Mouse (Mus musculus): ENCODE measurements around the gene Mfsd2b. TPM values are rescaled to one million over a fixed set of nuclear protein-coding genes. Genes with fewer than 3 reads are reported as not detected.

The Mfsd2b gene
- total RNA-seq, 2 experiments from 2014 or later, result 0.76 to 0.82 TPM

DNA sequence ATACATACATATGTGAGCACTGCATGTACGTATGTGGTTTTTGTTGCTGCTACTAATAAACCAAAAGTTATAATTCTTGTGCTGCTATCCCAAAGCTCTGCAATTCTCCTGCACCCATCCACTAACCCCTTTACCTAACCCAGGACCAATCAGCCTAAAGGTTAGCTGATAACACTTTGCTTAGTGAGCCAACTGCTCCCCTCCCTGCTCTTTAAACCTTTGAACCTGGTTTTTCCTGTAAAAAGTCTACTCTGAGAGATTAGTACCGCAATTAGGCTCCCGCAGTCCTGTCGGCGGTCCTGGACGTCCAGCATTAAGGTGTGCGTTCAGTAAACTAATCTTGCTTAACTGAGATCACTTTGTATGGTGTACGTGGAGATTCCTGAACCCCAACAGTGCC, 1.5 kb upstream of the Mfsd2b start:
- no peak for DNase-seq (ENCODE audit: low spot score in 2 of 2)

DNA sequence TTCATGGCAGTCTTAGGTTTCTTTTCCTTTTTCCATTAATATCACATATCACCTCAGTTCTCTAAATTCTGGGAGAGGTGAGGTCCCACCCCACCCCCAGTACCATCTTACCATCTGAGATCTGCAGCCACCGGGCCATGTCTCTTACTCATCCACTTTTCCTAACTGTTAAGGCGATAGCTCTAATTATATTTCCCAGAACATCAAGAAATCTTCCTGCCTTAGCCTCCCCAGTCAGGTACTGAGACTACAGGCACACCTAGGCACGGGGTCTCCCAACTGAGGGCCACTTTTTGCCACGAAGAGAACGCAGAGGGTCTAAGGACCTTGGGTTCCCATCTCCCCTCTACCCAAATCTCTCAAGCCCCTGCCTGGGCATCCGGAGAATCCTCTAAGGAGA, 628 bp downstream of the Mfsd2b start:
- no peak for DNase-seq (ENCODE audit: low spot score in 2 of 2)

DNA sequence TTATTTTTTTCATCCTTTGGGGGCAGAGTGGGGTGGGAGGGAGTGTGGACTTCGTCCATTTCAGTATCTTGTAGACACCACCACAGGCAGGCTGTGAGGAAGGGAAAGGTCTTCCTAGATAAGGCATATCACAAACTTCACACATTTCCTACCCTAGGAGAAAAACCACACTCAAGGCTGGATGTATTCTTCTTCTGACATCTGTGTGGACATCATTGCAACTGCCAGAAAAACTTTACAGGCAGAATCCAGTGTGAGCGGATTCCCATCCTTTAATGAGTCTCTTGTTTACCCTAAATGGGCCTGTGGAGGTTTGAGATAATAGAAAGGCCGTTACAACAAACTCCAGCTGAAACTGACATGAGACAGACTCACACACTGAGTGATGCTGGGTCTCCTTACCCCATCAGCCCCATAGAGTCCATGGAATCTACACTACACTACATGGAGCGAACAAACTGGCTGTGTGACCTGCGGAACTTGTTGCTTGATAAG, 1.1 kb downstream of the Mfsd2b start:
- DNase-seq (ENCODE audit: low spot score in 2 of 2), result no peak

DNA sequence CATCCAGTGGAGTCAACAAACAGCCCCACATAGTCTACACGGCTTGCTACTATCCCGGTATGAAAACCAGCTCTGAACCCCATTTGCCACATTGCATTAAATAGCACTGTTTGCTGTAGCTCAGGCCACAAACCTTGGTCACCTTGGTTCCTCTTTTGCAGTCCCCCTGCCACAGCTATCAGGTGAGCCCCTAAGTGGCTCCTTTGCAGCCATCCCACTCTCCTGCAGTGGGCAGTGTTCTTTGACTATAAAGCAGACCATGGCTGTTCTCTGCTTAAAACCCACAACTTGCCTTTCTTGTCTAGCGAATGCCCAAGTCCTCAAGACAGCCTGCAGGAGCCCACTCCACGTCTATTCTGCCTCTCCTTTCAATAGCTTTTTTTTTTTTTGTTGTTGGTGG, 1.9 kb downstream of the Mfsd2b start:
- no peak for DNase-seq (ENCODE audit: low spot score in 2 of 2)

DNA sequence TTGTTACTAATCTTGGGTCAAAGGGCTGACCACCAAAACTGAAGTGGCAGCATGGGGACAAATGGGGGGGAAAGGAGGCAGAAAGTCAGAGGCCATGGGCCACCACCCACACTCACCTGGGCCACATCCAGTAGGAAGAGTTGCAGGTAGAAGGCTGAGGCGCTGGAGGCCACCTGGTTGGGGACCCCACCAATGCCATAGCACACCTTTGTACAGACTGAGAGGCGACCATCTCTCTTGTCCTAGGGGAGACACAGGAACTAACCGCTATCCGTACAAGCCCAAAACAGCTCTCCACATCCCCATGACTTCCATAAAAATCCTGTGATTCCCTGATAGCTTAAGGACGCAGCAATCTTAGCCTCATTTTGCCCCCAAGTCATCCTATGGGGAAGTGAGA, 2.9 kb downstream of the Mfsd2b start:
- DNase-seq (ENCODE audit: low spot score in 2 of 2), result no peak

DNA sequence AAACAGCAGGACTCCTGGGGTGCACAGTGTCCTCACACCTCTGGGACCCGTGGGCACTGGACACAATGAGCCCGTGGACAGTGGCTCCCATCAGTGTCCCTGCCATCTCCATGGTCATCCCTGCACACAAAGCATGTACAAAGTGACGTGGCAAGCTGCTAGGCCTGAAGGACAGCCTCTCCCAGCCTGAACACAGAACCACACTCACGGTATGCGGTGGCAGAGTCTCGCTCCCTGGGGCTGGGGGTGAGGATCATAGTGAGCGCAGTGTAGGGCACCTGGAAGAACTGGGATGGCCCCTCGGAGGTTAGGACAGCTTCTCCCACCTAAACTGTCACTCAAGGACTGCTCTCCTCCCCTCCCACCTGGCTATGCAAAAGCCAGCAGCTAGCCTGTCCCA, 5.2 kb downstream of the Mfsd2b start:
- DNase-seq (ENCODE audit: low spot score in 2 of 2), result no peak

DNA sequence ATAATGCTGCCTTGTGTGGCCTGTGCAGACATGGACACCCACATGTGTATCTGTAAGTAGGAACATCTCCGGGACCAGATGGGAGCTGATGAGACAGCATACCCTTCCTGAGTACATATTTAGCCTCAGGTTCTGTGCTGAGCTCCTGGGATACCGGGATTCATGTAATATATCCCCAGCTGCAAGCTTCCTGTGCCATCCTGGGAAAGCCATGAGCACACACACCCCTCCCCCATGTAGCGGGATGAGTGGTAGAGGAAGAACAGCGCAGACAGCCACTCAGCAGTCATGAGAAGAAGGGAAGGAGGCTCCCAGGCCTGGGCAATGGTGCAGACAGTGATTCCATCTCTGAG, 9.8 kb downstream of the Mfsd2b start:
- DNase-seq (ENCODE audit: low spot score in 2 of 2), result no peak

DNA sequence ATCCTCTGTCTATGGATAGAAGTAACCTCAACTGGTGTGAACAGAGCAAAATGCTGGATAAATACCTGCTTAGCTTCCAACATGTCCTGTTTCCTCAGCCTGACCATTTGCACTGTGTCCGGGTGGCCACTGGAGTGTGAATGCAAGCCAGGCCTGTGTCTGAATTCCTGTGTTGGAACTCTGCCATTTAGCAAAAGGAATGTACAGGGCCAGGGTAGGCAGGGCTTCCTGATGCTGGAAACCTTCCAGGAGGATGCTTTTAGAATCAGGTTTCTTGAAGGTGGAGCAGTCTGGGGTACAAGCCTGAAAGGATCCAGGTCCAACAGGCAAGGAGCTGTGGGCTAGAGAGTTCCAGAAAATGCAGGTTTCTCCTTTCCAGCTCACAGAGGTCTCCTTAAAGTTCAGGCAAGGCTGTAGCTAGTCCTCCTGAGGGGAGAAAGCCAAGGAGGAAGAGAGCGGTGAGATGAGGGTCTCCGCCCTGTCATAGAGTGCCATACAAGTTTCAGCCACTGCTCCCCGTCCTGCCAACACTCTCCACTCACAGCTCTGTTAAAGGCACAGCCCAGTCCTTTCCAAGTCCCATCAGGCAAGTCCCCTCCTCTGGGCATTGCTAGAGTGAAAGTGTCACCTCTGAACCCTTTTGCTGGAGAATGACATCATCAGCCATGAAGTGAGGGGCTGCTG, 10.4 kb downstream of the Mfsd2b start:
- DNase-seq (ENCODE audit: low spot score in 2 of 2), result no peak

DNA sequence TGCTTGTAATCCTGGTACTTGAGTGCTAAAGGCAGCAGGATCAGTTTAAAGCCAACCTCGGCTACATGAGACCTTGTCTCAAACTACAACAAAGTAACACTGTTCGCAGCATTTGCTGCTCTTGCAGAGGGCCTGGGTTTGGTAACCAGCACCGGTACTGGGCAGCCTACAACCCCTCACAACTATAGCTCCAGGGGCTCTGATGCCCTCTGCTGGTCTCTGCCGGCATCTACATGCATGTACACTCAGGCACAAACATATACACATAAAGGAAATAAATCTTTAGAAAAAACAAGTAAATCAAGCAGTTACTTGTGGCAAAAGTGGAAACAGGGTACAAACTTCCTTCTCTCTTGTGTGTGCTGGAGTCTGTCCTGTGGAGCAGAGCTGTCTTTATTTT, 11.5 kb downstream of the Mfsd2b start:
- no peak for DNase-seq (ENCODE audit: low spot score in 2 of 2)

DNA sequence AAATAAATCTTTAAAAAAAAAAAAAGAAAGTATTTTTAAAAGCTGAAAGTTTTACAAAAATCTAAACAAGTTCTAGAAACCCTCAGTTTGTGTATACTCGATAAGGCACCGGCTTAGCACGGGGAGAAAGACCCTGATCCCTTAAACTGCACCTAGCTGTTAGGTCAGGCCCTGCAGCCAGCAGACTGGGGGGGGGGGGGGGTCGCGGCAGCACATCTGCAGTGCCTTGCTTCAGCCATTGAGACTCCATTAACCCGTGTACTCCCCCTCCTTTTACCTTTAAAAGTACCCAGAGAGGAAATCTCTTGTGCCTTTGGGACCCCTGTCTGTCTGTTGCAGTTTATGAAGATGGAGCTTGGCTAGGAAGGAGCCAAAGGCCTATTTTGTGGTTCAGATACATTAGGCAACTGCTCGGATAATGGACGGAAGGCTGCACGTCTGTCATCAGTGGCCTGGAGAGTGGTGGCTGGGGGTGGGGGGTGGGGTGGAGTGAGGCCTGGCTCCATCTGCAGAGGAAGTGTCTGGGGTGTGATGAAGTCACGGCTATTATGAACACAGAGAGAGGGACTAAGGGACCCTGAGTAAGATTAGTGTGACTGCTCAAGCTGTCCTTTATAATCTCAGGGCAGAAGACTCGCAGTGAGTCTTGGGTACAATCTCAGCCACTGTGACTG, 14.8 kb downstream of the Mfsd2b start:
- no peak for DNase-seq (ENCODE audit: low spot score in 2 of 2)

DNA sequence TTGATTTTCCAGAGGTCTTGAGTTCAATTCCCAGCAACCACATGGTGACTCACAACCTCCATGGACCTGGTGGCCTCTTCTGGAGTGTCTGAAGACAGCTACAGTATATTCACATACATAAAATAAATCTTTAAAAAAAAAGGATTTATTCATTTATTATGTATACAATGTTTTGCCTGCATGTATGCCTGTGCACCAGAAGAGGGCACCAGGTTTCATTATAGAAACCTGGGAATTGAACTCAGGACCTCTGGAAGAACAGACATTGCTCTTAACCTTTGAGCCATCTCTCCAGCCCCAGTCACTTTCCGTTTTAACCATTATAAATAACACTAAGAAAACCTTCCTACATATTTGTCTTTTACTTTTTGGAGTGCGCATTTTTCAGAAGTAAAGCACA, 17.3 kb downstream of the Mfsd2b start:
- DNase-seq (ENCODE audit: low spot score in 2 of 2), result no peak

DNA sequence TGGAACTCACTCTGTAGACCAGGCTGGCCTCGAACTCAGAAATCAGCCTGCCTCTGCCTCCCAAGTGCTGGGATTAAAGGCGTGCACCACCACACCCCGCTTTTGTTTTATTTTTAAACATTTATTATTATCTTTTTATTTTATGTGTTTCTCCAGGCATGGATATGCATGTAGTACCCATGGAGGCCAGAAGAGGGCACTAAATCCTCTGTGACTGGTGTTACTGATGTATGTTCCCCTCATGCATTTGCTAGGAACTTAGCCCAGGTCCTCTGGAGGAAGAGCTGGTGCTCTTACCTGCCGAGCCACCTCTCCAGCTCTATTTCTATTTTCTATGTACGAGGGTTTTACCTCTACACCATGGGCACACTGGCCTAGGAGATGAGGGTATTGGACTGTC, 18.0 kb downstream of the Mfsd2b start:
- no peak for DNase-seq (ENCODE audit: low spot score in 2 of 2)

DNA sequence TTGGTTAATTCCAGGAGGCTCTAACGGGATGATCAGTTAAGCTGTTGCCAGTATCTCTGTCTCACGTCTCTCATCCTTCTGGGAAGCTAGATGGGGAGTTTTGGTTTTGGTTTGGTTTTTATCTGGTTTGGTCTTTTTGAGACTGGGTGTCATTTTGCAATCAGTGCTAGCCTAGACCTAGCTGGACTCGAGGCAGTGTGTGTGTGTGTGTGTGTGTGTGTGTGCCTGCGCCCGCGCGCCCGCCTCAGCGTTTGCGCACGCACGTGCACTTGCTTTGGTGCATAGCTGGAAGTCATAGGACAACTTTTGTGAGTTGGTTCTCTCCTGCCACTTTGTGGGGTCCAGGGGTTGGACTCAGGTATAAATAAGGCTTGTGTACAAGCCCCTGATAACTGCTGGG, 30.4 kb downstream of the Mfsd2b start:
- peak; percentile 20 to 36 for DNase-seq (ENCODE audit: low spot score in 2 of 2)

DNA sequence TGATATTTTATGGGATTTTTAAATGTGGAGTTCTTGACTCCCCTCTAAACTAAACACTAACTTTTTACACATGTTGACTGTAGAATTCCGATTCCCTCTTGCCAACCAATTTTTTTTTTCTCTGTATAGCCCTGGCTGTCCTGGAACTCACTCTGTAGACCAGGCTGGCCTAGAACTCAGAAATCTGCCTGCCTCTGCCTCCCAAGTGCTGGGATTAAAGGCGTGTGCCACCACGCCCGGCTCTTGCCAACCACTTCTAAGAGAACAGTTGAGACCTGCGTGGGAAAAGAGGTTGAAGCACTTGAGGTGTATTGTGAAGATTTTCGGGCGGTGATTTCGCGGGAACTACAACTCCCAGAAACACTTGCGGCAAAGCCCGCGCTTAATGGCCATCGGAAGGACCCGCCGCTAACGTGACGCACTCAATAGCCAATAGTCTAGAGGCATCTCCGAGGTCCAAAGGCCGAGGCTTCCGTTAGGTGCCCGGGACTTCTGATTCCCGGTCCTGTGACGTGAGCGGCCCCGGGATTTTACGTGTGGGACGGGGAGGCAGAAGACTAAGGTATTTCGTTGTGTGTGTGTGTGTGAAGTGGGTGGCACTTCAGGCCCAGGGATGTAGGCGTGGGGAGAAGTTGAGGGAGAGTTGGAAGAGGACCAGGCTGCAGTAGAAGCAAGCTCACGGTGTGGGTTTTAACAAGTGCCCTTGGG, 31.1 kb downstream of the Mfsd2b start, which contains the start of gene Wdcp:
Wdcp (plus strand) TSS at position 414 of the 708 bp plus-strand sequence.
- peak; percentile 81 to 87 for DNase-seq (ENCODE audit: low spot score in 2 of 2)

DNA sequence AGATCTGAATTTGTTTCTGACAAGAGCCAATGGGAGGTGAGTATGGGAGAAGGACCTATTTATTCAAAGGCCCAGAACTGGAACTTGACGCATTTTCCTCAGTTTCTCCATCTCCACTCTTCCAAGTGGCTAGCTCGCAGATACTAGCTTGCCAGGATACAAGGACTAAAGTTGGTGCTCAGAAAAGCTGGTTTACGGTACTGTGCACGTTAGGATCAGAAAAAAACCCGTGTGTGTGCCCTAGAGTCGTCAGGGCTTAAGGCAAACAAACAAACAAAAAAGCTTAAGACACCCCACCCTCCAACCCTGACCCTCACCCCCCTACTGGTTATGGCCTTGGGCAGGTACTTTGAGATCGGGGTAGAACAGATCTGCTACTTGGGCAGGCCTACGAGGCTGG, 31.7 kb downstream of the Mfsd2b start:
- no peak for DNase-seq (ENCODE audit: low spot score in 2 of 2)

DNA sequence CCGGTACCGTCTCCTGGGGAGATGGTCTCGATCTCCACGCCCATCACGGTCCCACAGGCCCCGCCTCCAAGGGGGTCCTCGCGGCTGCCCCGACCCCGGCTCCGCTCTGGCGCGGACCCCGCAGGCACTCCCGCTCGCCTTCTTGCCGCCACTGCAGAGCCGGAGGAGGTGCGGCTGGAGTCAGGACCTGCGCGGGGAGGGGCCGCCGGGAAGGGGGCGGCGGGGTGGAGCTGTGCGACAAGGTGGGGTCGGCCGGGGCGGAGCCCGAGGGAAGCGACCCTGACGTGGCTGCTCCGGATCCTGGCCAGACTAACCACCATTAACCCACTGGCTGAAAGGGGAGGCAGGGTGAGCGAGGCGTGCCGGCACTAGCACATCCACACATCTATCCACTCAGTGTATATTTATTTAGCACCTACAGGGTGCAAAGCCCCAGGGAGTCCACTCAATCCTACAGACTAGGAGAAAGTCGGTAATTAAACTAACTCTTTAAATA, 32.7 kb downstream of the Mfsd2b start, which contains the start of gene Fkbp1b:
Fkbp1b (minus strand) TSS at position 200 of the 496 bp plus-strand sequence.
- peak; percentile 49 to 67 for DNase-seq (ENCODE audit: low spot score in 2 of 2)

DNA sequence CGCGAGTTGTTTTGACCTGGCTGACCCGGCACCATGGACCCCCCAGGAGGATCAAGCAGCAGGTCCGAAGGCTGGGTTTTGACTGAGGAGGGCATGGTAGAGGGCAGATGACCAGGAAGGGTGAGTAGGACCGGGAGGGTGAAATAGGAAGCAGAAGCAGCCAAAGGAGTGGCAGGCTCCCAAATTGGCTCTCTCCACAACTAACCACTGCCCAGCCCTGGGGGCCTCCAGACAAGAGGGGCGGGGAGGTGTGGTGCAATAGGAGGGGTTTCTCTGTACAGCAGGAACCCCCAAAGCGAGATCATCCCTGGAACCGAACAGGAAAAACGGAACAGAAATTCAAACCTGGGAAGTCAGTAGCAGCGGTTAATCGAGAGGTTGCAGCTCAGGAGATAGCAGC, 33.4 kb downstream of the Mfsd2b start:
- DNase-seq (ENCODE audit: low spot score in 2 of 2), result peak in 1 of 2 experiments; percentile 39

DNA sequence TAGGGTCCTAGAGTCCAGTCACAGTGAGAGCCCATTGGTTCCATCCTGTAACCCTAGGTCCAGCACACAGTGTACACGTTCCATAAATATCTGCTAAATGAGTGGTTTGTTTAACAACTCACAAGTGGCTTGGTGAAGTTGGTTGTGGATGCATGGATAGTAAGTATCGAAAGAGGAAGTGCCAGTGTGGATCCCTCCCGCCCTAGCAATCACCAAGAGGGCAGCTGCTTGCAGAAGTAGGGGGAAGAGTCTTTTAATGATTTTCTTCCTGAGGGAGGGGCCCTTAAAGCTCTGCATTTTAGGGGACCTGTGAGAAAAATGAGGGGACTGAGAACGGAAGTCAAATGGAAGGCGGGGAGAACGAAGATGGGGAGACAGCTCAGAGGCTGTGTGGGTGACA, 34.1 kb downstream of the Mfsd2b start:
- DNase-seq (ENCODE audit: low spot score in 2 of 2), result no peak

DNA sequence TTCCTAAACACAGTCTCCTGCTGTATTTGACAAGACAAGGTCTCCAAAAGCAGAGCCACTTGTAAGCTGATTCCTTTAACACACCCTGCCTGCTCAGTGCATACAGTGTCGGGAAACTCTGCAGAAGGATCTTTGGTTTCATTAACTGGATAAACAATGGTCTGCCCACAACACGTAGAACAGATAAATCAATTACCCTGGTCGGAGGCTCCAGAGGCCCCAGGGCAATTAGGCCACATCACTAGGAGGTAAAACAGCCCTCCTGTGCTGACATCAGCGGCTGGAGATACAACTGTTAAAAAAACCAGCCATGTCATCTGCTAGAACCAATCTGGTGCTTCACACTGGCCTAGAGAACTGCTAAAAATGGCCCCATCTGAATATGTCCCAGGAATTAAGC, 37.2 kb downstream of the Mfsd2b start:
- no peak for DNase-seq (ENCODE audit: low spot score in 2 of 2)

DNA sequence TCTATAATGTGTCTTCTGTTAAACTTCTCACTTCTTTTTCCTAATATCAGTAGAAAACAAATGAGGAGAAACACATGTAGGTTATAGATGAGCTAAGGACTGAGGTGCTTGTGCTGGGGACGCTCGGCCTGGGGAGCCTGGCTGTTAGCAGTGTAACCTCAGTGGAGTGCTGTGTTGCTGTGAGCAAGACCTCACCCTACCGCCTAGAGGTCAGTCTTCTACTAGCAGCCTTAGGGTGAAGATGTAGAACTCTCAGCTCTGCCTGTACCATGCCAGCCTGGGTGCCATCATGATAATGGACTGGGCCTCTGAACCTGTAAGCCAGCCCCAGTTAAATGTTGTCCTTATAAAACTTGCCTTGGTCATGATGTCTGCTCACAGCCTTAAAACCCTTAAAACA, 46.9 kb downstream of the Mfsd2b start:
- DNase-seq (ENCODE audit: low spot score in 2 of 2), result no peak

DNA sequence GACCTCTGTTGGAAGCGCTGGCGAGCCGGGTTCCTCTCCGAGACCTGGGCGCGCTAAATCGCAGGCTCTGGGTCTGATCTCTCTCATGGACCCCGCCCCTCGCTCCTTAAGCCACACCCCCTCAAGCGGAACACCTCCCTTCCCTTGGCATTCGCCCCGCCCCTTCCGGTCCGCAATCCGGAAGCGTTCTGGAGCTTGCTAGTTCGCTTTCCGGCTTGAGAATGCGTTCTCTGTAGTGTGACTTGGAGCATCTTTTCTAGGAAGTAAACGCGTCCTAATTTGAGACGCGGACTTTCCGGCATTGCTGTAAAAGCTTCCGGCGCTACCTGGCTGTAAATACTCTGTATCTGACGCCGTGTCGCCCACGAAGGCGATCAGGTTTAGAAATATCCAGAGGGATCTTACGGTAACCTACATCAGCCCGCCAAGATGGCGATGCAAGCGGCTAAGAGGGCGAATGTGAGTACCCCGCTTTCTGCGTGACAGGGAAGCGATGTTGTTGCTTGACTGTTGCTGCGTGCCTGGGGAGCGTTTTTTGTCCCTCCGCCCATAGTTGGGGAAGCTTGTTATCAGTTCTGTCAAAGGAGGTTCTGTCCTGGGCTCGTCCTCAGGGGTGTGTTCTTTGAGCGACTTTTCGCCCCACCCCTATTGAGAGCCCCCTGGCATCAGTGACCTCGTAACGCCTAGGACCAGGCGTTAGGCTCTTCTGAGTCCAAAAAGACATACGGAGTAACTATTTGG, 56.6 kb downstream of the Mfsd2b start, which contains the start of gene Sf3b6:
Sf3b6 (plus strand) TSS at position 184 of the 741 bp plus-strand sequence.
- peak; percentile 98 to 99 for DNase-seq (ENCODE audit: low spot score in 2 of 2)
